Mouse (Mus musculus): ENCODE measurements around the gene Pde4d. TPM values are rescaled to one million over a fixed set of nuclear protein-coding genes. Genes with fewer than 3 reads are reported as not detected.
A peak's percentile ranks its signal among the peaks of the same experiment; 100 is the strongest.
"Not testable (repeated sequence)": the region's sequence is repeated elsewhere in the genome, so short reads cannot be mapped to it uniquely, and the experiment has no call there.

Gene Pde4d
- polyA plus RNA-seq, 2 experiments from 2014 or later, result 5.5 to 7.3 TPM

GRCm38 (mm10) chr13:108715029-108715428, 265.3 kb downstream of the Pde4d start:
- no peak for ATAC-seq

GRCm38 (mm10) chr13:108722234-108722633, 272.5 kb downstream of the Pde4d start:
- ATAC-seq, result no peak

- ATAC-seq, result not testable (repeated sequence)
These were observed 284.6 kb downstream of the Pde4d start for GRCm38 (mm10) chr13:108734356-108734755.

GRCm38 (mm10) chr13:108751155-108751840, 301.6 kb downstream of the Pde4d start:
- ATAC-seq, result no peak

- no peak for ATAC-seq
These were observed 307.7 kb downstream of the Pde4d start for GRCm38 (mm10) chr13:108757477-108757876.

- no peak for ATAC-seq
These were observed 308.6 kb downstream of the Pde4d start for GRCm38 (mm10) chr13:108758331-108758730.

- ATAC-seq, result no peak
These were observed 309.4 kb downstream of the Pde4d start for GRCm38 (mm10) chr13:108759140-108759539.

GRCm38 (mm10) chr13:108763295-108763694, 313.5 kb downstream of the Pde4d start:
- peak; percentile 80 for ATAC-seq

- ATAC-seq, result no peak
These were observed 316.4 kb downstream of the Pde4d start for GRCm38 (mm10) chr13:108766020-108766727.

- ATAC-seq, result no peak
These were observed 319.8 kb downstream of the Pde4d start for GRCm38 (mm10) chr13:108769465-108770056.

GRCm38 (mm10) chr13:108772386-108772785, 322.6 kb downstream of the Pde4d start:
- no peak for ATAC-seq

- no peak for ATAC-seq
These were observed 325.2 kb downstream of the Pde4d start for GRCm38 (mm10) chr13:108774981-108775380.

- no peak for ATAC-seq
These were observed 326.1 kb downstream of the Pde4d start for GRCm38 (mm10) chr13:108775882-108776281.

- ATAC-seq, result not testable (repeated sequence)
These were observed 347.9 kb downstream of the Pde4d start for GRCm38 (mm10) chr13:108797620-108798019.

GRCm38 (mm10) chr13:108809191-108809590, 359.4 kb downstream of the Pde4d start:
- ATAC-seq, result no peak

GRCm38 (mm10) chr13:108812956-108813355, 363.2 kb downstream of the Pde4d start:
- no peak for ATAC-seq

- no peak for ATAC-seq
These were observed 370.2 kb downstream of the Pde4d start for GRCm38 (mm10) chr13:108819846-108820408.

GRCm38 (mm10) chr13:108820487-108820886, 370.7 kb downstream of the Pde4d start:
- no peak for ATAC-seq

- ATAC-seq, result no peak
These were observed 371.5 kb downstream of the Pde4d start for GRCm38 (mm10) chr13:108821270-108821669.

- no peak for ATAC-seq
These were observed 375.0 kb downstream of the Pde4d start for GRCm38 (mm10) chr13:108824638-108825310.

GRCm38 (mm10) chr13:108825501-108825900, 375.8 kb downstream of the Pde4d start:
- ATAC-seq, result no peak

- no peak for ATAC-seq
These were observed 384.4 kb downstream of the Pde4d start for GRCm38 (mm10) chr13:108834197-108834596.

- ATAC-seq, result no peak
These were observed 386.6 kb downstream of the Pde4d start for GRCm38 (mm10) chr13:108836314-108836713.

Data from CD4-positive, CD25-positive, alpha-beta regulatory T cell, adult 4 months (primary cell).